Mouse (Mus musculus) embryonic fibroblast, embryonic 13.5 days (primary cell): ENCODE data around the gene Cacybp.

Experiments
- CTCF ChIP-seq: IDR thresholded peaks from 2 replicates; pipeline ENCODE4 v1.5.1; 2011; ENCODE audit warnings: mild to moderate bottlenecking, control low read depth, low read length, moderate library complexity, borderline replicate concordance; ENCODE audit not compliant: insufficient read depth
- POLR2A ChIP-seq: IDR thresholded peaks from 2 replicates; pipeline ENCODE4 v1.6.1; 2011; ENCODE audit warnings: low read depth, mild to moderate bottlenecking, control low read depth, low read length, moderate library complexity

- TF ChIP-seq CTCF (no peak), POLR2A (no peak)
Observed at GRCm38 (mm10) chr1:160249786-160250185, 37.1 kb upstream of the Cacybp start.
